Mouse (Mus musculus) forebrain, postnatal 0 days (tissue): ENCODE measurements at regions not wholly inside any gene's neighbourhood (a gene's known extent, or its start where the extent isn't known, plus 50 kb on each side); places are given as distances from the start of the nearest gene placed in this dataset.

ENCODE experiments used
- ATAC-seq: fragments of 200-750 bp; cut with Nextera tagmentation; 2 replicates; pipeline ENCODE4 v1.8.0; 2017; ENCODE audit warnings: mild to moderate bottlenecking, moderate library complexity
- DNase-seq: peaks from one replicate; pipeline ENCODE4 v3.0.0-alpha.2; 2015
- H3K27ac ChIP-seq: fragments of 300-500 bp; sonication (generic); 2 replicates; pipeline ENCODE4 v1.5.1; 2014; ENCODE audit warnings: low read depth, mild to moderate bottlenecking, antibody characterized with exemption, low read length, moderate library complexity, mixed read lengths
- H3K27me3 ChIP-seq: fragments of 300-500 bp; sonication (generic); 2 replicates; pipeline ENCODE4 v1.6.1; 2014; ENCODE audit warnings: mild to moderate bottlenecking, low read length, mixed read lengths; ENCODE audit not compliant: insufficient read depth
- H3K36me3 ChIP-seq: fragments of 300-500 bp; sonication (generic); 2 replicates; pipeline ENCODE4 v1.6.1; 2014; ENCODE audit warnings: mild to moderate bottlenecking, moderate library complexity; ENCODE audit not compliant: insufficient read depth
- H3K4me1 ChIP-seq: fragments of 300-500 bp; sonication (generic); 2 replicates; pipeline ENCODE4 v1.6.1; 2014; ENCODE audit warnings: antibody characterized with exemption; ENCODE audit not compliant: insufficient read depth
- H3K4me2 ChIP-seq: fragments of 300-500 bp; sonication (generic); 2 replicates; pipeline ENCODE4 v1.6.1; 2014; ENCODE audit warnings: low read depth, mild to moderate bottlenecking, moderate library complexity
- H3K4me3 ChIP-seq: fragments of 300-500 bp; sonication (generic); 2 replicates; pipeline ENCODE4 v1.5.1; 2014; ENCODE audit warnings: low read depth, low read length, mixed read lengths
- H3K9ac ChIP-seq: fragments of 300-500 bp; sonication (generic); 2 replicates; pipeline ENCODE4 v1.6.1; 2014; ENCODE audit warnings: mild to moderate bottlenecking
- H3K9me3 ChIP-seq: fragments of 300-500 bp; sonication (generic); 2 replicates; pipeline ENCODE4 v1.6.1; 2016; ENCODE audit warnings: low read length
- CTCF ChIP-seq: sonication (generic); IDR thresholded peaks from 2 replicates; pipeline ENCODE4 v1.5.1; 2016; ENCODE audit warnings: antibody characterized with exemption, control low read depth, low read depth
- WGBS: fragments of 180-500 bp; shearing (Covaris S2); extraction: QIAGEN DNeasy Blood & Tissue Kit; methylation state at CpG from one replicate; pipeline ENCODE4 v1.1.7; 2014; 5-methylcytosine and 5-hydroxymethylcytosine counted together

- TF ChIP-seq CTCF: no peak
- H3K27ac ChIP-seq: no peak overlapping the region
- H3K4me2 ChIP-seq: no peak overlapping the region
- DNase-seq (no peak), ATAC-seq (no peak)
- no peaks in the 10 kb centered on the region for H3K4me1 ChIP-seq
- H3K4me3 ChIP-seq: no peak overlapping the region
- WGBS: 92% methylated on average over 6 of the region's 6 CpGs
- no peaks in the 10 kb centered on the region for H3K9me3 ChIP-seq
- no peaks in the 10 kb centered on the region for H3K27me3 ChIP-seq
- H3K9ac ChIP-seq: no peak overlapping the region
- no peaks in the 10 kb centered on the region for H3K36me3 ChIP-seq
Measured at GRCm38 (mm10) chr3:133665425-133666317, 120.7 kb upstream of the Tet2 start.

DNA sequence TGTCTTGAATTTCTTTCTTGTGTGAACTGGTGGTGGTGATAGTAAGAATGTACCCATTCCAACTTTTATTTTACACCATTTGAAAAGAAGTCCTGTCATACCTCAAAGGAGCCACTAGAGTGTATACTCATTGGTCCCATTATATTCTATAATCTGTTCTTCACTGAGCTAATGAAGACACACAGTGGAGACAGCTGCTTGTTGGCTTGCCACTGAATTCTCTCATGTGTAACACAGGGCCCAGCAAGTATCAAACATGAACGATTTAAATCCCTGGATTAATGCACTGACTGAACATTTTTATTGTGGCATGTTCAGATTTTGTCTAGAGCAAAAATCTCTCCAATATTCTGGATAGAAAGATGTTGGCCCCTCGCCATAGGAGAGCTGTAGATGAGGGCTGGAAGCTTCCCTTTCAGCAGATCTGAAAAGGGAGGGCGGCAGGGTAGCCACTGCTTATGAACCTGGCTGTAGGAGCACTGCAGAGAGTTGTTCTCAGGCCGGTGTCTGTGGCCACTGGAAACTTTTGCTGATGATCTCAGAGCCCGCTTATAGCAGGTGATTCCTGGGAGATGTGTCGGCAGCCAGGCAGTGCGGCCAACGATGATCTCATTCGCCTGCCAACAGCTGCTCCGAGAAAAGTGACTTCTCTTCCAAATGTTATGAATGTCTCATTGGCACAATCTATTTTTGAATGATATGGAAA lies 128.0 kb upstream of the Tet2 start:
- peak; percentile 31; the same call in 1 of the 2 replicates for TF ChIP-seq CTCF
- Histone ChIP-seq H3K9ac (no peak overlapping the region), H3K9me3 (no peaks in the 10 kb centered on the region), H3K27ac (peak overlapping the region; percentile 50; the same call in 1 of the 2 replicates), H3K36me3 (no peaks in the 10 kb centered on the region), H3K4me2 (no peak overlapping the region; the same call in 1 of the 2 replicates), H3K4me3 (no peak overlapping the region), H3K27me3 (no peaks in the 10 kb centered on the region), H3K4me1 (0 out of 2 replicates have a peak, but pooled peaks cover 4% of the 10 kb centered on the region)
- DNase-seq (peak; percentile 74), ATAC-seq (peak; percentile 87)
- WGBS: 47% methylated on average over 10 of the region's 10 CpGs

DNA sequence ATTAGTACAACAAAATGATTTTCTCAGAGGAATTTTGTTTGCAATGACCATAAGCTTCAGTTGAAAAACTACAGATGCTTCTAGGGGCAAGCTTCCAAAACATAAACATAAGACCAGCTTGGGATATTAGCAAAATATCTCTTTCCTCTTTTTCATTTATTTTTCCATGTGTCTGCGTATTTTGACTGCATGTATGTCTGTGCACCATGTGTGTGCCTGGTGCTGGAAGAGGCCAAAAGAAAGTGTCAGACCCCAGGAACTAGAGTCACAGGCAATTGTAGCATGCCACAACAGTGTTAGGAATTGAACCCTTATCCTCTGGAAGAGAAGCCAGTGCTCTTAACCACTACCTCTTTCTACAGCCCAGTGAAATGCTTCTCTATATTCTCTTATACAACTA lies 133.0 kb upstream of the Tet2 start:
- TF ChIP-seq CTCF: no peak
- H3K4me2 ChIP-seq: no peak overlapping the region
- H3K27ac ChIP-seq: no peak overlapping the region
- H3K27me3 ChIP-seq: no peaks in the 10 kb centered on the region
- no peak overlapping the region for H3K4me3 ChIP-seq
- ATAC-seq (no peak), DNase-seq (no peak)
- 78% methylated on average over 1 of the region's 1 CpGs for WGBS
- 0 out of 2 replicates have a peak, but pooled peaks cover 3% of the 10 kb centered on the region for H3K4me1 ChIP-seq
- no peaks in the 10 kb centered on the region for H3K36me3 ChIP-seq
- no peak overlapping the region for H3K9ac ChIP-seq
- H3K9me3 ChIP-seq: no peaks in the 10 kb centered on the region

GRCm38 (mm10) chr3:133679891-133680290 lies 135.0 kb upstream of the Tet2 start:
- DNase-seq: no peak
- no peak for TF ChIP-seq CTCF

DNA sequence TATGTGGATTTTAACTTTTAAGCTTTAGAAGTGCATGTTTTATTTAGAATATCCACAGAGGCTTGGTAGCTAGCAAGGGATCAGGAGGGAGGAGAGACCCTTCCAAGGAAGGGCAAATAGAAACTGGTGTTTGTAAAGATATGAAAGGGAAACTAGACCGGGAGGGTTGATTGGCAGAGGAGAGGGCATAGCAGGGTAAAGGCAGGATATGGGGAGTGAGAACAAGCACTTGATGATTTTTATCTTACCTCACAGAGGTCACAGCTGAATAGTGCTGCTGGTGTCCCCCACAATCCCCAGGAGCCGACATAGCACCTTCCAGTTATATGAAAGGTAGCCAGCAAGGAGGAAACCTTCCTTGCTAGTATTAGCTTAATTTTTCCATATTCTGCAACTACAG lies 135.4 kb upstream of the Tet2 start:
- Histone ChIP-seq H3K36me3 (no peaks in the 10 kb centered on the region), H3K9ac (no peak overlapping the region), H3K9me3 (no peaks in the 10 kb centered on the region), H3K27ac (no peak overlapping the region), H3K4me1 (no peaks in the 10 kb centered on the region), H3K4me3 (no peak overlapping the region), H3K4me2 (no peak overlapping the region), H3K27me3 (no peaks in the 10 kb centered on the region)
- no peak for TF ChIP-seq CTCF
- DNase-seq (no peak), ATAC-seq (no peak)
- 90% methylated on average over 2 of the region's 2 CpGs for WGBS

More at GRCm38 (mm10) chr3:133679891-133680290, 135.0 kb upstream of the Tet2 start:
- no peak overlapping the region for H3K4me2 ChIP-seq
- H3K9me3 ChIP-seq: no peaks in the 10 kb centered on the region
- H3K4me1 ChIP-seq: no peaks in the 10 kb centered on the region
- no peaks in the 10 kb centered on the region for H3K36me3 ChIP-seq
- ATAC-seq: no peak
- H3K27me3 ChIP-seq: no peaks in the 10 kb centered on the region
- no peak overlapping the region for H3K27ac ChIP-seq
- H3K9ac ChIP-seq: no peak overlapping the region
- no peak overlapping the region for H3K4me3 ChIP-seq
- WGBS: 80% methylated on average over 1 of the region's 1 CpGs

DNA sequence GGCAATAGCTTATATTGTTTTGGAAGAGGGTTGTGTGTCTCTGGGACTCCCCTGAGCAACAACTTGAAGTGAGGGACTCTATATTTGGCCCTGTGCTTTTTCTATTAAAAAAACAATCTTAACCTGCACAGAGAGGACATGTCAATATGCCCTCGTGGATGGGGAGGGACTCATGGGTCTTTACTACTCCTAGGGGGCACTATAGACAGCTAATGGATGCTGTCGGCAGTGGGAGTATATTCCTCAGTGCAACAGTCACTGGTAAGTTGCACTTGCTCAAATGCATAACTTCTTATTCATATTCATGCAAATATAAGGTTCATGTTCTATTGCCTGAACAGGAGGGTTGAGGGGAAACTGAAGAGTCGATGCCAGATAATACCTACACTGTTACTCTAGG lies 135.9 kb upstream of the Tet2 start:
- ATAC-seq (no peak), DNase-seq (no peak)
- no peak overlapping the region for H3K4me2 ChIP-seq
- no peak for TF ChIP-seq CTCF
- H3K27ac ChIP-seq: no peak overlapping the region
- no peaks in the 10 kb centered on the region for H3K36me3 ChIP-seq
- no peaks in the 10 kb centered on the region for H3K4me1 ChIP-seq
- H3K9me3 ChIP-seq: no peaks in the 10 kb centered on the region
- WGBS: 77% methylated on average over 3 of the region's 3 CpGs
- no peak overlapping the region for H3K9ac ChIP-seq
- no peaks in the 10 kb centered on the region for H3K27me3 ChIP-seq
- H3K4me3 ChIP-seq: no peak overlapping the region

- H3K4me2 ChIP-seq: no peak overlapping the region
- DNase-seq (no peak), ATAC-seq (no peak)
- TF ChIP-seq CTCF: no peak
- H3K4me3 ChIP-seq: no peak overlapping the region
- H3K27me3 ChIP-seq: no peaks in the 10 kb centered on the region
- no peak overlapping the region for H3K27ac ChIP-seq
- no peak overlapping the region for H3K9ac ChIP-seq
- WGBS: 79% methylated on average over 5 of the region's 5 CpGs
- H3K4me1 ChIP-seq: no peaks in the 10 kb centered on the region
- H3K36me3 ChIP-seq: no peaks in the 10 kb centered on the region
- H3K9me3 ChIP-seq: no peaks in the 10 kb centered on the region
Measured at GRCm38 (mm10) chr3:133684196-133684743, 139.3 kb upstream of the Tet2 start.
